Mouse (Mus musculus) liver, postnatal 0 days (tissue): Measurements from ENCODE around the gene Rhof. TPM values are rescaled to one million over a fixed set of nuclear protein-coding genes. Genes with fewer than 3 reads are reported as not detected.

ENCODE experiments used
- ATAC-seq: fragments of 200-750 bp; cut with Nextera tagmentation; 2 replicates; pipeline ENCODE4 v1.8.0; 2017; ENCODE audit warnings: mild to moderate bottlenecking, moderate library complexity
- DNase-seq: peaks from one replicate; pipeline ENCODE4 v3.0.0-alpha.2; 2016
- H3K27ac ChIP-seq: fragments of 300-500 bp; sonication (generic); 2 replicates; pipeline ENCODE4 v1.5.1; 2014; ENCODE audit warnings: antibody characterized with exemption, moderate library complexity, mild to moderate bottlenecking, low read depth
- H3K27me3 ChIP-seq: fragments of 300-500 bp; sonication (generic); 2 replicates; pipeline ENCODE4 v1.6.1; 2014; ENCODE audit warnings: low read length, control low read depth, mixed read lengths; ENCODE audit not compliant: insufficient read depth
- H3K36me3 ChIP-seq: fragments of 300-500 bp; sonication (generic); replicated peaks from 2 replicates; pipeline ENCODE4 v1.6.1; 2014; ENCODE audit warnings: mild to moderate bottlenecking, control low read depth, low read length, moderate library complexity, mixed read lengths; ENCODE audit not compliant: insufficient read depth
- H3K4me1 ChIP-seq: fragments of 300-500 bp; sonication (generic); 2 replicates; pipeline ENCODE4 v1.6.1; 2014; ENCODE audit warnings: antibody characterized with exemption, mild to moderate bottlenecking, control low read depth; ENCODE audit not compliant: insufficient read depth
- H3K4me2 ChIP-seq: fragments of 300-500 bp; sonication (generic); 2 replicates; pipeline ENCODE4 v1.6.1; 2014; ENCODE audit warnings: low read depth, mild to moderate bottlenecking, low read length, moderate library complexity, mixed read lengths
- H3K4me3 ChIP-seq: fragments of 300-500 bp; sonication (generic); 2 replicates; pipeline ENCODE4 v1.5.1; 2014; ENCODE audit warnings: low read depth, low read length
- H3K9ac ChIP-seq: fragments of 300-500 bp; sonication (generic); replicated peaks from 2 replicates; pipeline ENCODE4 v1.6.1; 2014; ENCODE audit warnings: mild to moderate bottlenecking, moderate library complexity
- H3K9me3 ChIP-seq: fragments of 300-500 bp; sonication (generic); 2 replicates; pipeline ENCODE4 v1.6.1; 2016; ENCODE audit warnings: mild to moderate bottlenecking, control low read depth, low read length, mixed read lengths
- CTCF ChIP-seq: sonication (generic); IDR thresholded peaks from 2 replicates; pipeline ENCODE4 v1.5.1; 2016; ENCODE audit warnings: antibody characterized with exemption, low read depth
- EP300 ChIP-seq: IDR thresholded peaks from 2 replicates; pipeline ENCODE4 v1.6.1; 2016; ENCODE audit warnings: antibody characterized with exemption, low read depth, mild to moderate bottlenecking
- WGBS: fragments of 180-500 bp; shearing (Covaris S2); extraction: QIAGEN DNeasy Blood & Tissue Kit; methylation state at CpG from one replicate; pipeline ENCODE4 v1.1.7; 2014; ENCODE audit not compliant: insufficient replicate concordance; 5-methylcytosine and 5-hydroxymethylcytosine counted together
- polyA plus RNA-seq: library from polyadenylated mRNA; unstranded; fragments of >200 nt; fragmentation: Nextera tagmentation; extraction: Ambion mirVana; gene quantifications from 2 replicates; pipeline ENCODE4 v1.2.1, GENCODE M21; 2015

Rhof gene
- polyA plus RNA-seq, 1 experiment from 2014 or later, result 2.1 TPM

DNA sequence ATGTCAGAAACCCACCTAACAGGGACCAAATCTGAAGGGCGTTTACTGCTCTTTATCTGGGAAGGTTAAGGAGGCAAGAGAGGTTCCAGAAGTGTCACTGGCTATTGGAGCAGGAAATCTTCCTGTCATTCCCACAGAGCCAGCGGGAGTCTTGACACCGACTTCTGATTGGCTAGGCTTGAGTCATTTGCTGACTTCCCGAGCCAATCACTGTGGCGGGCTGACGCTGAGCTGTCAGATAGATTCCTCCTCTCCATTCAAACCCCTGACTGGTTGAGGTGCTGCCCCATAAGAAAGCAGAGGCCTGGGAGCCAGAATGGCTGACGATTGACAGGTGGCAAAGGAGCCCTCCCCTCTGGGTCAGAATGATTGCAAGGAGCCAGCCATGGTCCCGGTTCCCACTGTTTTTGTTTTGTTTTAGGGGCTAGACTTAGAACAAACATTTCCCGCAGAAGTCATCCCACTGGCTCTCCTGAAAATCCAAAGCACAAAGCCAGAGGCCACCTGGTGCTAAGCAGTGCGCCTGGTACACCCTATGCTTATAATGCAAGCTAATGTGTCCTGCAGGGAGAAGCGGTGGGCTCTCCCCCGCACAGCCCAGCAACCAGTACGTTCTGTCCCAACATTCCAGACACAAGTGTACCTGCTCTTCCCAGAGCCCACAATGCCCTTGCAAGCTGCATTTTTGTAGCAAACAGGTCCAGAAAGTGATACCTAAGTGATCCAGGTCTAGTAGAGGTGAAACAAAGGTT is 22.9 kb downstream of the Rhof start:
- Histone ChIP-seq H3K4me1 (no peaks in the 10 kb centered on the region), H3K4me2 (no peak overlapping the region), H3K36me3 (peaks cover 13% of the 10 kb centered on the region), H3K9me3 (no peaks in the 10 kb centered on the region), H3K27ac (no peak overlapping the region), H3K27me3 (no peaks in the 10 kb centered on the region), H3K9ac (no peak overlapping the region), H3K4me3 (no peak overlapping the region)
- TF ChIP-seq EP300, result no peak
- no peak for TF ChIP-seq CTCF
- ATAC-seq, result no peak
- 59% methylated on average over 13 of the region's 13 CpGs for WGBS
- DNase-seq, result no peak

DNA sequence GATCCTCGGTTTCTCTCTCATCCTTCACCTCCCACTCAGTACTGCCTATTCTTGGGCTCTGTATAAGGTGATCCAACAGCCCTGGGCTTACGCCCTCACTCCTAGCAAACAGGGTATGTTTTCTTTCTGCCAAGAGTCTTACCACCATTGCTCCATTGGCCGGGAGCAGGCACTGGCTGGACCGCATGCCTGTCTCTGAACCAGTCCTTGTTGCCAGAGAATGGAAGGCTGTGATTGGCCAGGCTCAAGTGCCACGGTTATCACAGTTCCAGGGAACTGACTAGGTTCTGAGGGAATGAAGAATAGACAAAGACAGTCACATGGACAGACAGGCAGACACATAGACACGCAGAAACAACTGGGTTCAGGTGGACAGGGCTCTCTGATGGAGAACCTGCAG is 27.7 kb downstream of the Rhof start:
- H3K4me3 ChIP-seq, result no peak overlapping the region
- WGBS, result 87% methylated on average over 6 of the region's 6 CpGs
- ATAC-seq, result no peak
- H3K9ac ChIP-seq, result no peak overlapping the region
- no peaks in the 10 kb centered on the region for H3K4me1 ChIP-seq
- no peaks in the 10 kb centered on the region for H3K9me3 ChIP-seq
- no peaks in the 10 kb centered on the region for H3K27me3 ChIP-seq
- DNase-seq, result no peak
- peaks cover 26% of the 10 kb centered on the region for H3K36me3 ChIP-seq
- TF ChIP-seq EP300, result no peak
- no peak for TF ChIP-seq CTCF
- H3K4me2 ChIP-seq, result no peak overlapping the region
- no peak overlapping the region for H3K27ac ChIP-seq

DNA sequence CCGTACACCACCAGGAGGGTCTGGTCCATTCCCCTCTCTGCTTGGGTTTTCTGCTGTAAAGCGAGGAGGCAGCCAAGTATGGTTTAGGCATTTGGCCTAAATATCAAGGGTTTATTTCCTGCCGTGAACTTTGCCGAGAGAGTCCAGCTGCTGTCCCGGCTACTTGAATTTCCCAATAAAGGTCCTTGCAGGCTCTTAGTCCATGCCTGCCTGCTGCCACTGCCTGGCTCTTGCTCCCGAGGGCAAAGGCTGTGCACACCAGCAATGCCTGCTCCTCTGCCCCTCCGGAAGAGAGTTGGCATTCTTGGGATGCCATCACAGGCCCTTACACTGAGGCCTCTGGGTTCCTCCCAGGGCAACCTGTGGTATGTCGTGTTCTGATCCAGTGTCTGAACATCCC is 28.9 kb downstream of the Rhof start:
- no peaks in the 10 kb centered on the region for H3K4me1 ChIP-seq
- no peak overlapping the region for H3K4me2 ChIP-seq
- WGBS, result 86% methylated on average over 8 of the region's 8 CpGs
- H3K9ac ChIP-seq, result no peak overlapping the region
- H3K27me3 ChIP-seq, result no peaks in the 10 kb centered on the region
- ATAC-seq, result no peak
- no peaks in the 10 kb centered on the region for H3K9me3 ChIP-seq
- H3K4me3 ChIP-seq, result no peak overlapping the region
- no peak overlapping the region for H3K27ac ChIP-seq
- peaks cover 33% of the 10 kb centered on the region for H3K36me3 ChIP-seq
- no peak for DNase-seq
- TF ChIP-seq CTCF (no peak), EP300 (no peak)

DNA sequence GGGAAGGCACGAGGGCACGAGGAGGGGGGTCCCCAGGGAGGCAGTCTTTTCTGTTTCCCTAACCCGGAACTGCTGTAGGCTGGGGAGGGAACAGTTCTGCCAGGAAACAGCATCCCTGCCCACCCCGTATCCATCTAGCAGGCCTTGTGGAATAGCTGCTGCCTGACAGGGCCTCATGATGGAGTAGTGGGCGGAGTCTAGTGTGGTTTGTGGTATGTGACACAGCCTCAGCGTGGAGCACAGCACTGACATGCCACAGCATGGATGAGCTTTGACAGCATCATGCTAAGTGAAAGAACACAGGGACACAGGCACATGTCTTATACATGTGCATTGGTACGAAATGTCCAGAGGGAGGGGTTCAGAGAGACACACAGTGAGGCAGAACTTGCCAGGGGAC is 30.1 kb downstream of the Rhof start:
- Histone ChIP-seq H3K4me2 (no peak overlapping the region), H3K4me1 (no peaks in the 10 kb centered on the region), H3K9ac (no peak overlapping the region), H3K9me3 (no peaks in the 10 kb centered on the region), H3K27ac (no peak overlapping the region), H3K36me3 (peaks cover 33% of the 10 kb centered on the region), H3K4me3 (no peak overlapping the region), H3K27me3 (no peaks in the 10 kb centered on the region)
- ATAC-seq (no peak), DNase-seq (no peak)
- WGBS, result 66% methylated on average over 7 of the region's 7 CpGs
- TF ChIP-seq EP300, result no peak
- TF ChIP-seq CTCF, result no peak

DNA sequence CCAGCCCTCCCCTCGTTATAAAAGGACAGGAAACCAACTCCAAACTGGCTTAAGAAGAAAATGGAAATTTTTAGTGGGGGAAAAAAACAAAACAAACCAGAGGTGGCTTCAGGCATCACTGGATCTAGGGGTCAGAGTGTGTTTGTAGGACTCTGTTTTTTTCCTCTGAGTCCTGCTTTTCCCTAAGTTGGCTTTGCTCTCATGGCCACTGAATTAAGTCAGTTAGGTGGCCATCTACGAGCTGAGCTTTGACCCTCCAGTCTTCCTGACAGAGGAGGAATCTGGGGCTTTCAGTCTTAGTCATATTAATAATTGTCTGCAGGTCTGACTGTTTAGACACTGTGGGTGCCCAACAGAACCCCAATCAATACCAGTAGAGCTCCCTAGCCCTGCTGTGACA is 34.0 kb downstream of the Rhof start:
- H3K9me3 ChIP-seq, result no peaks in the 10 kb centered on the region
- no peak overlapping the region for H3K9ac ChIP-seq
- ATAC-seq, result no peak
- DNase-seq, result no peak
- peaks cover 21% of the 10 kb centered on the region for H3K36me3 ChIP-seq
- peaks cover 12% of the 10 kb centered on the region for H3K4me1 ChIP-seq
- no peaks in the 10 kb centered on the region for H3K27me3 ChIP-seq
- WGBS, result 79% methylated on average over 2 of the region's 2 CpGs
- TF ChIP-seq CTCF (no peak), EP300 (no peak)
- H3K4me2 ChIP-seq, result no peak overlapping the region
- no peak overlapping the region for H3K4me3 ChIP-seq
- H3K27ac ChIP-seq, result no peak overlapping the region

DNA sequence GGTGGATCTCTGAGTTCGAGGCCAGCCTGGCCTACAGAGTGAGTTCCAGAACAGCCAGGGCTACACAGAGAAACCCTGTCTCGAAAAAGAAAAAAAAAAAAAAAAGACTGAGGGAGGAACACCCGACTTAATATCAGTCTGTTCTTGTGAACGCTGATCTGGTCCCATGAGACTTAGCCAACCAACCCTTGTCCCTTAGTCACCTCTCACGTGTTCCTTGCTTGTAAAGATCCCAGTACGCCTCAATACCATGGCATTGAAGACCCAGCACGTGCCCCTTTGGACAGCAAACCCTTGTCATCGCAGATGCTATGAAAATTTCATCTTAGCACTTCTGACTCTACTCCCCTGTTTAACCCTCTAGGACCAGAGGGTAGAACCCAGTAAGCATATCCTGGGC is 36.2 kb downstream of the Rhof start:
- DNase-seq, result no peak
- Histone ChIP-seq H3K27ac (no peak overlapping the region), H3K4me1 (peaks cover 28% of the 10 kb centered on the region), H3K27me3 (no peaks in the 10 kb centered on the region), H3K4me2 (no peak overlapping the region), H3K36me3 (peaks cover 13% of the 10 kb centered on the region), H3K4me3 (no peak overlapping the region), H3K9ac (no peak overlapping the region), H3K9me3 (no peaks in the 10 kb centered on the region)
- TF ChIP-seq EP300, result no peak
- TF ChIP-seq CTCF, result no peak
- WGBS, result 86% methylated on average over 8 of the region's 8 CpGs
- ATAC-seq, result no peak
